Mouse (Mus musculus) liver, adult 2 months (tissue): ENCODE data around the gene Sept9.

Experiments used
- CTCF ChIP-seq: fragments of 200-500 bp; IDR thresholded peaks from 2 replicates; pipeline ENCODE4 v1.5.1; 2011; ENCODE audit warnings: low read depth, low read length, control low read depth
- POLR2A ChIP-seq: fragments of 200-500 bp; IDR thresholded peaks from 2 replicates; pipeline ENCODE4 v1.6.1; 2011; ENCODE audit warnings: low read length, control low read depth; ENCODE audit not compliant: insufficient read depth; ENCODE audit errors: extremely low read depth

DNA sequence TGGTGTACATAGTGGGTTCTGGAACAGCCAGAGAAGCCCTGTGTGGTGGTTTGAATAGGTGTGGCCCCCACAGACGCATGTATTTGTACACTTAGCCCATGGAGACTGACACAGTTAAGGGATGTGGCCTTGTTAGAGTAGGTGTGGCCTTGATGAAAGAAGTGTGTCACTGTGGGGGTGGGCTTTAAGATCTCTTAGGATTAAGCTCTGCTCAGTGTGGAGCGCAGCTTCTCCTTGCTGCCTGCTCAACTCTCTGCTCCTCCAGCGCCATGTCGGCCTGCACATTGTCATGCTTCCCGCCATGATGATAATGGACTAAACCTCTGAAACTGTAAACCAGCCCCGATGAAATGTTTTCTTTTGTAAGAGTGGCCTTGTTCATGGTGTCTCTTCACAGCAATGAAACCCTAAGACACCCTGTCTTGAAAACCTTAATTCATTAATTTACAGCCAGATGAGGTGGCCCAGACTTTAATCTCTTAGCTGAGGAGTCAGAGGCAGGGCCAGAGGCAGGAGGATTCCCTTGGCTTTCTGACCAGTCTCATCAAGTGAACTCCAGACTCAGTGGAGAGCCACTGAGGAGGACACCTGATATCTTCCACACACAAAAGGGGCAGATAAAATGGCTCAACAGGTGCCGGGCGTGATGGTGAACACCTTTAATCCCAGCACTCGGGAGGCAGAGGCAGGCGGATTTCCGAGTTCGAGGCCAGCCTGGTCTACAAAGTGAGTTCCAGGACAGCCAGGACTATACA is 44.3 kb downstream of the Sept9 start:
- TF ChIP-seq CTCF (no peak), POLR2A (no peak)
